Mouse (Mus musculus) retina, postnatal 1 day (tissue): ENCODE data around the gene Gbx1.
"Not testable (repeated sequence)": the region's sequence is repeated elsewhere in the genome, so short reads cannot be mapped to it uniquely, and the experiment has no call there.

ENCODE experiments used
- DNase-seq: peaks from one replicate; pipeline ENCODE4 v3.0.0-alpha.2; 2012

The Gbx1 gene

GRCm38 (mm10) chr5:24526889-24527230 lies at the start of gene Gbx1:
Gbx1 (minus strand) TSS chr5:24527202.
- no peak for DNase-seq

GRCm38 (mm10) chr5:24576801-24577182 lies 49.8 kb upstream of the Gbx1 start:
- DNase-seq, result no peak

GRCm38 (mm10) chr5:24575948-24576347 lies 48.9 kb upstream of the Gbx1 start:
- no peak for DNase-seq

GRCm38 (mm10) chr5:24556709-24557108 lies 29.7 kb upstream of the Gbx1 start, which contains the start of gene 4931409K22Rik:
4931409K22Rik (minus strand) TSS chr5:24556809.
- no peak for DNase-seq

DNA sequence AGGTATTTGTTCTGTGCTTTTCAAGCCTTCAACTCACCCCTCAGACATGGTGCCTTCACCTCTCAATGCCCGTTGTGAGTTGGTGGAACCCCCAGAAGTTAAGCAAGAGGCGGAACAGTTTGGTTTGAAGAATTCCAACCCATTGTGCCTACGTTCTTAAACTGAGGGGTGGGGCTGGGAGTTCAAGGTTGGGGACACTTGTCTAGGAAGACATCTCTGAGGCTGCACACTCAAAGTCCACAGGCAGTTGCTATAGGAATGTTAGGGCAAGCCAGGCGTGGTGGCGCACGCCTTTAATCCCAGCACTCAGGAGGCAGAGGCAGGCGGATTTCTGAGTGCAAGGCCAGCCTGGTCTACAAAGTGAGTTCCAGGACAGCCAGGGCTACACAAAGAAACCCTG lies 28.3 kb upstream of the Gbx1 start:
- not testable (repeated sequence) for DNase-seq

GRCm38 (mm10) chr5:24553621-24554244 lies 26.7 kb upstream of the Gbx1 start:
- DNase-seq, result no peak

DNA sequence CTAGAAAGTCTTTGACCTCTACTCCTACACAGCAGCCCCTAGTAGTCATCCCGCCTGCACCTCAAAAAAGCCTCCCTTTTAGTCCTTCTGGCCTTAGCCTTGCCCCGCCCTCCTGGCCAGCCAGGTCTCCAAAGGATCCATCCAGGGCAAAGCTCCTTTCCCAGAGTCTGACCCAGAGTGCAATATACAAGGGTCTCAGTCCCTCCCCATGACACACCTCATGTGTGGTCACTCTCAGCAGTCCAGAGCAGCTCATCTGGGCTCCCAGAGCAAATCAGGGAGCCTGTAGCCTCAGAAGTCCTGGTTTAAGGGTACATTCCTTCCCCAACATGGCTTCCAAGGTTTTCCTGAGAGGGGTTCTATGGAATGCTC lies 24.3 kb upstream of the Gbx1 start:
- no peak for DNase-seq

DNA sequence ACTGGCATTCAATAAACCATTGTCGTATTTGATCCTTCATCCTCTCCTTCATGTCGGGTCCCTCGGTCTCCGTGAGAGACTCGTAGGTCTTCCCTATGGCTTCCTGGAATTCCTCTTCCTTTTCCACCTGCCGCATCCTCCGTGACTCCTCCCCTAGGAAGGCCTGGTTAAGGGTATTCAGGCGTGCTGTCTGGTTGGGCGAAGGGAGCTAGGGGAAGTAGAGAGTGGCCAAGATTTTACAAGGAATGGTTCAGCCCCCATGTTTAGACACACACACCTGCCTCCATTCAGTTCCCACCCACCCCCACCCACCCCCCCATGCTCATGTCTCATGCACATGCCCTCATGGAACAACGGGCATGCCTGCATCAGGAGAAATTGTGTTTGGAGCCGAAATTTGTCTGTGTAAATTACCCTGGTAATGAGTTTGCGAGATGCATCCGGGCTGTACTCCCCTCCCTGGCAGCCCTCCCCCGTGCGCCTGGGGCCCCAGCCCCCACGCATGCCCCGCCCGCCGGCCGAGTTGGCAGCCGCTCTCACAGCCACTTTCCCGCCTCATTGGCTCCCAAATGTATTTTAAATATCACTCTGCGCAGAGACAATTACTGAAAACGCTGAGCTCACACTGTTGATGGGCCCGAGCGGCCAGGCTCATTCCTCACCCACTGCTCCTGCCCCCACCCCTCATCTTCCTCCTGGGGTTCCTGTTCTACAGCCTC lies 23.8 kb upstream of the Gbx1 start:
- peak; percentile 82 for DNase-seq

GRCm38 (mm10) chr5:24542643-24543042 lies 15.6 kb upstream of the Gbx1 start:
- peak; percentile 43 for DNase-seq

DNA sequence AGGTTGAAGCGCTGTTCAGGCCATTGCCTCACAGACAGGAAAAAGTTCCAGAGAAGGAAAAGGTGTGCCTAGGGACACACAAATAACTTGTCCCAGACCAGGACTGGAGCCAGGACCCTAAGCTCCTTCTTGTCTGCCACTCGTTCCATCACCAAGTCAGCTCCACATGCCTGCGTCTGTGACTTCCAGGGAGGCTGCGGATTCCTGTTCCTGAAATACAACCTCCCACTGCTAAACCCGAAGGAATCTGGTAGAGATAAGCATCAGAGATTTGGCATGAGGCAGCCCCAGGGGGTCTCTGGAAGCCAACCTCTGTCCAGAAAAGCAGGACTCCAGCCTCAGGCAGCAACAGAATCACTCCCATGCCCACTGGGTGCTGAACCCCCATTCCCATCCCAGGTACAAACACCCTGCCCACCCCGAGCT lies 14.2 kb upstream of the Gbx1 start:
- DNase-seq, result no peak

GRCm38 (mm10) chr5:24540387-24541143 lies 13.6 kb upstream of the Gbx1 start, which contains the start of gene Asb10:
Asb10 (minus strand) TSS chr5:24540978.
- no peak for DNase-seq

GRCm38 (mm10) chr5:24539571-24540296 lies 12.7 kb upstream of the Gbx1 start:
- DNase-seq, result no peak

DNA sequence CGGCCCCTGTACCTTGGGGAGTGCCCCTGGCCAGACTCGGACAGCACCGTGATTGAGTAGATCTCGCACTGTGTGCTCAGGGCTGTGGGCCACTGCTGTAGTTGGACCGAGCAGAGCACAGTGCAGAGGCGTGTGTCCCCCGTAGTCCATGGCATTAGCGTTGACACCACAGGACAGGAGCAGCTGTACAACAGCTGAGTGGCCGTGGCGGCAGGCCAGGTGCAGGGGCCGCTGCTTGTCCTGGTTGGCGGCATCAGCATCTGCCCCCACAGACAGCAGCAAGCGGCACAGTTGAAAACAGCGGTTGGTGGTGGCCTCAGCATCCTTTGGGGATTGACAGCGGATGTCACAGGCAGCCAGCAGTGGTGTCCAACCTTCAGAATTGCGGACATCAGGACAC lies 10.6 kb upstream of the Gbx1 start:
- DNase-seq, result no peak

DNA sequence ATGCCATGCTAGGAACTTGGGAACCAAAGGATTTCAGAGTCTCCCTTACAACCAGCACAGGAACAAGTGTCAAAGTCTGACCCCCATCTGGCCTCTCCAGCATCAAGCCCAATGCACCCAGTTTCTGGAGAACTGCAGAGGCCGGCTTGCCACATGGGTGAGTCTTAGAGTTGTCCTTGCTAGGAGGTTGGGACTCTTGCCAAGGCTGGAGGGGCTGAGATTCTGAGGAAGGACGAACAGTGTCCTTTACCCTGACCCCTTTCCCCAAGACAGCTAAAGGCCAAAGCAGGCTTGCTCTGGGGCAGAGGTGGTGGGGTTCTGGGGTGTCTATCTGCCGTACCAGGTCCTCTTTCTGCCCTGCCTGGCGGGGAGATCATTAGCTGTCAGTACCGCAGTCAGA lies 9.5 kb upstream of the Gbx1 start:
- DNase-seq, result no peak

DNA sequence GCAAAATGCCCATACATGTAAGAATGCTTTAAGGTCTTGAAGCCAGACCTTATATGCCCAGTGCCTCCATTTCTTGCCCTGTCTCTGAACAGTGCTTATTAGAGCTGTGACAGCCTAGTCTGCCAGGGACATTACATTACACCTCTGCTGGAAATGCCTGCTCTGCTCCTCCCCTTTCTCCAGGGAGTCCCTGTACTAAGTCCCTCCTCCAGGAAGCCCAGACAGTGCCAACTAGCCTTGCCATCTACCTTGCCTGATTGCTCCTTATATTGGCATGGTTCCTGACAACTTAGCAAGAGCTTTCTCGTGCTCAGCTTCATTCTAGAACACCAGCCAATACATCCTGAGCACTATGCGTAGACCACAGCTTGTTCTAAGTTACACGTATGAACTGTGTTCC lies 8.7 kb upstream of the Gbx1 start:
- DNase-seq, result no peak

- DNase-seq, result no peak
These were observed 7.3 kb upstream of the Gbx1 start for GRCm38 (mm10) chr5:24534292-24534691.

GRCm38 (mm10) chr5:24533391-24533790 lies 6.4 kb upstream of the Gbx1 start:
- no peak for DNase-seq

- peak; percentile 91 for DNase-seq
These were observed 3.2 kb upstream of the Gbx1 start for GRCm38 (mm10) chr5:24530042-24530689.

DNA sequence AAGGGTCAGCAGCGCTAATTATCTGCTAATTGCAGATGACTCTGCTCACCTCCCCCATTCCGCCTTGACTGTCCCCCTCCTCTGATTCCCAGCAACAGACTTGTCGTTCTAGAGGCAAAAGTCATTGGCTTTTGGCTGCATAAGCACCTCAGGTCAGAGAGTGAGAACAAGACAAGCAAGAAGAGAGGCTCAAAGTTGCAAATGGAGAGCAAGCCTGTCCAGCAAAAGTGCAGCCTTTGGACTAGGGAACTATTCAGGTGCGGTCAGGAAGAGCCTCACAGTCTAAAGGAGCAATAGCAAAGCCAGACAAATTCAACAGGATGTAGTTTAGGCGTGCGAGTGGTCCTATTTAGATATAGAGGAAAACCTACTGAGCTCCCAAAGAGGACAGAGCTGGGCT lies 778 bp upstream of the Gbx1 start:
- no peak for DNase-seq

GRCm38 (mm10) chr5:24526190-24526888 lies 663 bp downstream of the Gbx1 start:
- DNase-seq, result peak; percentile 55

GRCm38 (mm10) chr5:24525360-24526189 lies 1.4 kb downstream of the Gbx1 start:
- no peak for DNase-seq
